Mouse (Mus musculus) embryonic facial prominence, embryonic 15.5 days (tissue): ENCODE data around the gene Nabp2. TPM values are rescaled to one million over a fixed set of nuclear protein-coding genes. Genes with fewer than 3 reads are reported as not detected.

Experiments
- microRNA-seq: library from miRNA; unstranded; fragments of <30 nt; microRNA quantifications from one replicate; pipeline ENCODE4, GENCODE M21; 2016; ENCODE audit warnings: borderline number of aligned reads
- polyA plus RNA-seq: library from polyadenylated mRNA; unstranded; fragments of >200 nt; fragmentation: Nextera tagmentation; extraction: Ambion mirVana; gene quantifications from 2 replicates; pipeline ENCODE4 v1.2.1, GENCODE M21; 2015

Gene Nabp2
- polyA plus RNA-seq, 1 experiment from 2014 or later: 75.7 TPM

Small RNA genes lying within 50 kb of the gene (microRNA-seq; reads per million reads assigned to microRNA genes)
- not detected for gene Gm25361
- not detected for gene Gm26308
- gene Mir6914: not detected
- gene Mir6915: 1.7 reads per million, percentile 3 among the genes with 10 or more reads in this experiment
- not detected for gene Mir8105

Other genes starting within 250 kb of the Nabp2 start
- gene Rbms2, start 231.2 kb downstream of the Nabp2 start, polyA plus RNA-seq: 40.1 and 41.6 TPM in 2 replicates
- 2.0 and 2.5 TPM in 2 replicates for gene Gls2, start 217.0 kb downstream of the Nabp2 start, polyA plus RNA-seq
- gene Spryd4, start 199.7 kb downstream of the Nabp2 start, polyA plus RNA-seq: 30.8 TPM in 2 replicates
- 0.23 and 0.28 TPM in 2 replicates for gene Mip, start 185.7 kb downstream of the Nabp2 start, polyA plus RNA-seq
- gene Timeless, start 179.4 kb downstream of the Nabp2 start, polyA plus RNA-seq: 43.8 and 48.1 TPM in 2 replicates
- 0.27 TPM in 1 of 2 replicates, not detected in the other for gene Apon, start 157.4 kb downstream of the Nabp2 start, polyA plus RNA-seq
- not detected in 2 replicates for gene Apof, start 142.8 kb downstream of the Nabp2 start, polyA plus RNA-seq
- gene Stat2, start 140.9 kb downstream of the Nabp2 start, polyA plus RNA-seq: 15.0 and 17.0 TPM in 2 replicates
- gene Il23a, start 112.7 kb downstream of the Nabp2 start, polyA plus RNA-seq: 0.35 TPM in 1 of 2 replicates, not detected in the other
- gene Pan2, start 108.2 kb downstream of the Nabp2 start, polyA plus RNA-seq: 27.6 and 32.0 TPM in 2 replicates
- gene Cnpy2, start 89.0 kb downstream of the Nabp2 start, polyA plus RNA-seq: 319 and 363 TPM in 2 replicates
- 164 and 180 TPM in 2 replicates for gene Cs, start 73.8 kb downstream of the Nabp2 start, polyA plus RNA-seq
- 19.4 and 20.4 TPM in 2 replicates for gene Coq10a, start 42.5 kb downstream of the Nabp2 start, polyA plus RNA-seq
- gene Ankrd52, start 34.4 kb downstream of the Nabp2 start, polyA plus RNA-seq: 11.0 and 12.1 TPM in 2 replicates
- gene Slc39a5, start 10.3 kb downstream of the Nabp2 start, polyA plus RNA-seq: 0.13 TPM in 1 of 2 replicates, not detected in the other
- gene Rnf41, start 165 bp upstream of the Nabp2 start, polyA plus RNA-seq: 44.0 and 45.0 TPM in 2 replicates
- gene Smarcc2, start 47.8 kb upstream of the Nabp2 start, polyA plus RNA-seq: 85.2 and 93.6 TPM in 2 replicates
- 1,219 and 1,296 TPM in 2 replicates for gene Myl6, start 82.7 kb upstream of the Nabp2 start, polyA plus RNA-seq
- 5.0 and 6.9 TPM in 2 replicates for gene Myl6b, start 87.2 kb upstream of the Nabp2 start, polyA plus RNA-seq
- gene Esyt1, start 114.4 kb upstream of the Nabp2 start, polyA plus RNA-seq: 43.3 and 44.0 TPM in 2 replicates
- 15.8 and 16.0 TPM in 2 replicates for gene Zc3h10, start 136.3 kb upstream of the Nabp2 start, polyA plus RNA-seq
- gene Rpl41, start 137.8 kb upstream of the Nabp2 start, polyA plus RNA-seq: 4,202 and 4,259 TPM in 2 replicates
- 186 and 189 TPM in 2 replicates for gene Pa2g4, start 154.5 kb upstream of the Nabp2 start, polyA plus RNA-seq
- 23.9 and 25.8 TPM in 2 replicates for gene Erbb3, start 178.2 kb upstream of the Nabp2 start, polyA plus RNA-seq
- 833 and 868 TPM in 2 replicates for gene Rps26, start 215.3 kb upstream of the Nabp2 start, polyA plus RNA-seq
- 3.1 and 3.9 TPM in 2 replicates for gene Ikzf4, start 234.5 kb upstream of the Nabp2 start, polyA plus RNA-seq